Mouse (Mus musculus) heart, embryonic 11.5 days (tissue): Measurements from ENCODE around the gene Clrn3. TPM values are rescaled to one million over a fixed set of nuclear protein-coding genes. Genes with fewer than 3 reads are reported as not detected.

Experiments
- ATAC-seq: fragments of 200-750 bp; cut with Nextera tagmentation; replicated peaks from 2 replicates; pipeline ENCODE4 v1.8.0; 2017; ENCODE audit warnings: moderate library complexity; ENCODE audit not compliant: insufficient number of reproducible peaks, low FRiP score, low TSS enrichment
- H3K27ac ChIP-seq: fragments of 300-500 bp; sonication (generic); 2 replicates; pipeline ENCODE4 v1.5.1; 2014; ENCODE audit warnings: mild to moderate bottlenecking, low read depth, low read length
- H3K27me3 ChIP-seq: fragments of 300-500 bp; sonication (generic); 2 replicates; pipeline ENCODE4 v1.6.1; 2014; ENCODE audit warnings: mild to moderate bottlenecking, low read length, mixed read lengths; ENCODE audit not compliant: control insufficient read depth, insufficient read depth
- H3K36me3 ChIP-seq: fragments of 300-500 bp; sonication (generic); 2 replicates; pipeline ENCODE4 v1.6.1; 2014; ENCODE audit warnings: mild to moderate bottlenecking, low read length, moderate library complexity, mixed read lengths; ENCODE audit not compliant: control insufficient read depth, insufficient read depth
- H3K4me1 ChIP-seq: fragments of 300-500 bp; sonication (generic); 2 replicates; pipeline ENCODE4 v1.6.1; 2014; ENCODE audit warnings: low read length; ENCODE audit not compliant: control insufficient read depth, insufficient read depth
- H3K4me2 ChIP-seq: fragments of 300-500 bp; sonication (generic); 2 replicates; pipeline ENCODE4 v1.6.1; 2014; ENCODE audit warnings: mild to moderate bottlenecking, moderate library complexity
- H3K4me3 ChIP-seq: fragments of 300-500 bp; sonication (generic); 2 replicates; pipeline ENCODE4 v1.5.1; 2014; ENCODE audit warnings: low read depth, low read length
- H3K9ac ChIP-seq: fragments of 300-500 bp; sonication (generic); 2 replicates; pipeline ENCODE4 v1.6.1; 2014; ENCODE audit warnings: mild to moderate bottlenecking, low read depth, low read length, moderate library complexity
- H3K9me3 ChIP-seq: fragments of 300-500 bp; sonication (generic); replicated peaks from 2 replicates; pipeline ENCODE4 v1.6.1; 2016; ENCODE audit warnings: low read length; ENCODE audit not compliant: control insufficient read depth
- WGBS: fragments of 180-500 bp; shearing (Covaris S2); extraction: QIAGEN DNeasy Blood & Tissue Kit; methylation state at CpG from one replicate; pipeline ENCODE4 v1.1.7; 2014; ENCODE audit not compliant: insufficient replicate concordance; 5-methylcytosine and 5-hydroxymethylcytosine counted together
- microRNA counts: library from miRNA; unstranded; fragments of <30 nt; microRNA quantifications from one replicate; lab custom pipeline; 2015
- microRNA-seq: library from miRNA; unstranded; fragments of <30 nt; microRNA quantifications from one replicate; pipeline ENCODE4, GENCODE M21; 2016; ENCODE audit warnings: borderline number of aligned reads
- polyA plus RNA-seq: library from polyadenylated mRNA; unstranded; fragments of >200 nt; fragmentation: Nextera tagmentation; extraction: Ambion mirVana; gene quantifications from 2 replicates; pipeline ENCODE4 v1.2.1, GENCODE M21; 2014

Clrn3 gene
- polyA plus RNA-seq, 1 experiment from 2014 or later, result not detected

DNA sequence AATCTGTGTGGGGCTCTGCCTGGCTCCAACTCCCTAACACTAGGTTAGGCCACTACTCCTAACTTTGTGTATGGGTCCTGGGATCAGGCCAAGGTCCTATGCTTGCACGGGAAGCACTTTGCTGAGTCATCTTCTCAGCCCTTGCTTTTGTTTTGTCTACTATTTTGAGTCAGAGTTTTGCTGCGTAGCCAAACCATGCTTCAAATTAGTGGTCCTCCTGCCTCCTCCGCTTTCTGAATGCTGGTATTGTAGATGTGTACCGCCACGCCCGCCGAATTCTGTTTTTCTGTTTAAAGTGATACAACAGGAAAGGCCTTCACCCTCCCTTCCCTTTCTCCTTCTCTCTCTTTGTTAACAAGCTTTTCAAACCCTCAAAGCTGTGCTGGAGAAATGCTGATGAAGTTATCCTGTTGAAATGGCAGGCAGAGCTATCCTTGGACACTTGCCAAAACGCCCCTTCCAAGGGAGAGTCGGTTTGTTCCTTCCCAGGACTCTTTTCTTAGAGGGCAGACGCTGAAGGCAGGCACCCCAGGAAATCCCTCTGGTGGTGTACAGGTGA lies 49.1 kb downstream of the Clrn3 start:
- H3K4me2 ChIP-seq, result no peak overlapping the region
- no peak for ATAC-seq
- 57% methylated on average over 10 of the region's 10 CpGs for WGBS
- no peak overlapping the region for H3K9ac ChIP-seq
- H3K9me3 ChIP-seq, result no peaks in the 10 kb centered on the region
- no peak overlapping the region for H3K27ac ChIP-seq
- H3K4me3 ChIP-seq, result no peak overlapping the region
- no peaks in the 10 kb centered on the region for H3K36me3 ChIP-seq
- H3K4me1 ChIP-seq, result no peaks in the 10 kb centered on the region
- H3K27me3 ChIP-seq, result peaks cover 6% of the 10 kb centered on the region

DNA sequence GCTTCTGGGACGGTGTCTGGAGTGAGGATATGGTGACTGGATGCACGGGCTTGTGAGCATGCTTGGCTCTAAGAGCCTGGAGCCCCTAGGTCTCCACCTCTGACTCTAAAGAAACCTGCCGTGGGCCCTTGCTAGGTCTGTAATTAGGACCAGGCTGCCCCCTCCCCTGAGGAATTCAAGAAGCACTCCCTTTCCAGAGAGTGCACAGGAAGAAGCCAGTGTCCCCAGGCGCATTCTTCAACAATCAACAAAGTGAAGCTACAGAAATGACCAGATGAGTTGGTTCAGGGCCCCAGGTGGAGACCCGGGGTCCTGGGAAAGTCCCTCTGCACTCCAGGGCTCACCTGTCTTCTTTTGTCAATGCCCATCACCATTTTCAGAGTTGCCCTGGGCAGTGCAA lies 51.2 kb downstream of the Clrn3 start:
- H3K4me3 ChIP-seq, result no peak overlapping the region
- WGBS, result 50% methylated on average over 5 of the region's 5 CpGs
- ATAC-seq, result no peak
- H3K27ac ChIP-seq, result no peak overlapping the region
- no peaks in the 10 kb centered on the region for H3K9me3 ChIP-seq
- H3K4me1 ChIP-seq, result no peaks in the 10 kb centered on the region
- H3K4me2 ChIP-seq, result no peak overlapping the region
- H3K9ac ChIP-seq, result no peak overlapping the region
- no peaks in the 10 kb centered on the region for H3K36me3 ChIP-seq
- H3K27me3 ChIP-seq, result no peaks in the 10 kb centered on the region

DNA sequence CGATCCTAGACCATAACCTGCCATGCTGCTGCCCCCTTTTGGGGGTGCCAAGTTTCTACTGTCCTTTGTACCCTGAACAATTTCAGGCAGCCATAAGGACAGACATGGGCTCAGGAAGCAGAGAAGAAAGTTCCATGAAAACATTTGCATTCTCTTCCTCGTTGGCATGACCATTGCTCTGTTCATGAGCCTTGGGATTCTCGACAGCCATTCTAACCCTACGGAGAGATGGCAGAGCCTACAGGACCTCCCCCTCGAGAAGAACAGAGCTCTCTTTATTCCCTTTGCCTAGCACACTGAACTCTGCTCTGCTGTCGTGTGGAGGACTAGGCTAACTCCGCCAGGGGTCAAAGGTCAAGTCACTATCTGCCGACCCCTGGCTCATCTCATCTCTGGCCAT lies 52.5 kb downstream of the Clrn3 start:
- Histone ChIP-seq H3K4me3 (no peak overlapping the region), H3K9me3 (no peaks in the 10 kb centered on the region), H3K4me2 (no peak overlapping the region), H3K36me3 (no peaks in the 10 kb centered on the region), H3K27me3 (no peaks in the 10 kb centered on the region), H3K27ac (no peak overlapping the region), H3K9ac (no peak overlapping the region), H3K4me1 (no peaks in the 10 kb centered on the region)
- WGBS, result 58% methylated on average over 8 of the region's 8 CpGs
- ATAC-seq, result no peak

DNA sequence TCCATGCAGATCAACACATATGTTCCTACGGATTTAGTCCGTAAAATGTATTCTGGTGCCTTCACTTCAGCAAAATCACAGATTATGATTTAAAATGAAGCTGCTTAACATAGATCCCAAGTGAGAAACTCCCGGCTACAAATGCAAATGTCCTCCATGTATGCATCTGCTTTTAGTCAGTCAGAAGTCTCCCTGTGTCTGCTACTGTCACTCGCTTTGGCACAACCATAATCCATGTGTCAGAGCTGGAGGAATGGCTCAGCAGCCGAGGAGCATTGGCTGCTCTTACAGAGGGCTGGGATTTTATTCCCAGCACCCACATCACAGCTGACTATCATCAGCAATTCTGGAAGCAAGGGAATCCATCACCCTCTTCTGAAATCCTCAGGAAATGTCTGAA lies 58.1 kb downstream of the Clrn3 start:
- no peaks in the 10 kb centered on the region for H3K36me3 ChIP-seq
- 76% methylated on average over 5 of the region's 5 CpGs for WGBS
- H3K27me3 ChIP-seq, result peaks cover 2% of the 10 kb centered on the region; the same call in 1 of the 2 replicates
- no peaks in the 10 kb centered on the region for H3K4me1 ChIP-seq
- no peak overlapping the region for H3K27ac ChIP-seq
- no peak overlapping the region for H3K9ac ChIP-seq
- H3K4me3 ChIP-seq, result no peak overlapping the region
- no peaks in the 10 kb centered on the region for H3K9me3 ChIP-seq
- ATAC-seq, result no peak
- H3K4me2 ChIP-seq, result no peak overlapping the region

DNA sequence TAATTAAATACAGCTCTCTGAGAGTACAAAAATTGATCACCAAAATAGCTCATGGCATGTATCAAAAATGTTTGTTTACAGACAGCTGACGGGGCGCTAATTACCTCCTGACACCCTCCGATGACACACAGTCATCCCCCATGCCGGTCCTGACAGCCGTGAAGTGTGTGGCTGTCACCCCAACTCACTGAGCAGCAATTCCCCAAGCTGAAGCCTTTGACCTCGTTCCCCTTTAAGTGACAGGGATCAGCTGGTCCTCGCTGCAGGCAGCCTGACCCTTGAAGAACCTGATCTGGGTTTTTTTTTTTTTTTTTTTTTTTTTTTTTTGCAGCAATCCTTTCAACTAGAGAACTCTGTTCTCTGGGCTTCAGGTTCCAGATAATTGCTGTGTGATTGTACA lies 59.8 kb downstream of the Clrn3 start:
- no peaks in the 10 kb centered on the region for H3K9me3 ChIP-seq
- H3K4me2 ChIP-seq, result no peak overlapping the region
- no peak overlapping the region for H3K27ac ChIP-seq
- 32% methylated on average over 7 of the region's 7 CpGs for WGBS
- H3K36me3 ChIP-seq, result no peaks in the 10 kb centered on the region
- ATAC-seq, result no peak
- peaks cover 2% of the 10 kb centered on the region; the same call in 1 of the 2 replicates for H3K27me3 ChIP-seq
- no peaks in the 10 kb centered on the region for H3K4me1 ChIP-seq
- H3K9ac ChIP-seq, result no peak overlapping the region
- no peak overlapping the region for H3K4me3 ChIP-seq

DNA sequence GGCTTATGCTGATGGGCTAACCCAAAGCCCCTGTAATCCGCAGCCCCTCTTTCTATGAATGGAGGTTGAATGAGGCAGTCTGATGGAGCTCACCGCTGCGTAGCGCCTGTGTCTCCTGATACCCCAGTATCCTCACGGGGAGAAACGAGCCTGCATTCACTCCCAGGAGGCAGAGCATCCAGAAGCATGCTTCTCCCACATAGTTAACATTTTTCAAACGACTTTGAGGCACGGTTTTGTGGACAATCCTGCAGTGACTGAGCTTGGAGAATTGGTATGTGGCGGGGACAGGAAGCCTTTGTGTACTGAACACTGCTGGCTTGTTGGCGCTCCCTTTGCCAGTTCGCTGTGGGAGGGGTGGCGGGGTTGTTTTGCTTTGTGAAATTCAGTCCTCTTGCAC lies 63.2 kb downstream of the Clrn3 start:
- H3K9me3 ChIP-seq, result no peaks in the 10 kb centered on the region
- H3K4me1 ChIP-seq, result no peaks in the 10 kb centered on the region
- peaks cover 2% of the 10 kb centered on the region; the same call in 1 of the 2 replicates for H3K27me3 ChIP-seq
- no peaks in the 10 kb centered on the region for H3K36me3 ChIP-seq
- no peak overlapping the region for H3K9ac ChIP-seq
- ATAC-seq, result no peak
- H3K4me2 ChIP-seq, result no peak overlapping the region
- WGBS, result 26% methylated on average over 12 of the region's 12 CpGs
- H3K27ac ChIP-seq, result no peak overlapping the region
- no peak overlapping the region for H3K4me3 ChIP-seq

DNA sequence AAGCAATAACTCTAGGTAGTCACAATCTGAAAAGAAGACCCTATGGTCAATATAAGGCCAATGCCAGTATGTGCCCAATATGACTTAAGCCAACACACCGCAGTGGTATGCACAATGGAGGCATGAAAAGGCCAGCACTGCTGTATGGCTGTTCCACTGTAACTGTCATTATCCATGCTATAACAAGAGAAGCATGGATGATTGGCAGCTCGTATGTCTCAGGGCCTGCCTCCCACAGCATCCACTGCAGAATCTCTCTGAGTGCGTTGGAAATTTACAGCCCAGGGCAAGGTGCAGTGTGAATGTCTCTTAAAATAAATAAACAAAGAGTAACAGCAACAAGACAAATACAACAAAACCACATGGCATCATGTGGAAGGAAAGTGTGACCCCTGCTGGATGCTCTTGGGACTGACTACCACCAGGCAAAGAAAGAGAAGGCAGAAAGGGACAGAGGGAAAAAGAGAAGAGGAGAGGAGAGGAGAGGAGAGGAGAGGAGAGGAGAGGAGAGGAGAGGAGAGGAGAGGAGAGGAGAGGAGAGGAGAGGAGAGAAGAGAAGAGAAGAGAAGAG lies 63.7 kb downstream of the Clrn3 start:
- 37% methylated on average over 3 of the region's 3 CpGs for WGBS
- Histone ChIP-seq H3K4me1 (no peaks in the 10 kb centered on the region), H3K9ac (no peak overlapping the region), H3K27me3 (peaks cover 2% of the 10 kb centered on the region; the same call in 1 of the 2 replicates), H3K9me3 (no peaks in the 10 kb centered on the region), H3K36me3 (no peaks in the 10 kb centered on the region), H3K4me3 (no peak overlapping the region), H3K4me2 (no peak overlapping the region), H3K27ac (no peak overlapping the region)
- ATAC-seq, result no peak

MicroRNAs encoded within 50 kb of the gene (microRNA counts, 519-probe panel; counts per million panel counts)
- microRNA mmu-miR-1962 (lab: Ali Mortazavi, UCI), result 32.2 counts per million

Small RNA genes lying within 50 kb of the gene (microRNA-seq; reads per million reads assigned to microRNA genes)
- gene Mir1962, result not detected

Other genes with a start within 250 kb of the Clrn3 start
- gene Foxi2, start 118.3 kb downstream of the Clrn3 start, polyA plus RNA-seq, result 0.10 and 0.15 TPM in 2 replicates
- 1.3 and 1.7 TPM in 2 replicates for gene Ptpre, start 8.8 kb upstream of the Clrn3 start, polyA plus RNA-seq
- 44.5 and 52.6 TPM in 2 replicates for gene Mki67, start 187.7 kb upstream of the Clrn3 start, polyA plus RNA-seq